Mouse (Mus musculus) limb, embryonic 10.5 days (tissue): Measurements from ENCODE around the gene Was. TPM values are rescaled to one million over a fixed set of nuclear protein-coding genes. Genes with fewer than 3 reads are reported as not detected.
"Not testable (repeated sequence)": the region's sequence is repeated elsewhere in the genome, so short reads cannot be mapped to it uniquely, and the experiment has no call there.

ENCODE experiments used
- DNase-seq: peaks from one replicate; pipeline ENCODE4 v3.0.0-alpha.2; 2017; ENCODE audit warnings: low spot score
- H3K27ac ChIP-seq: fragments of 300-500 bp; sonication (generic); 2 replicates; pipeline ENCODE4 v1.5.1; 2016; ENCODE audit warnings: mild to moderate bottlenecking
- H3K27me3 ChIP-seq: fragments of 300-500 bp; sonication (generic); 2 replicates; pipeline ENCODE4 v1.6.1; 2016; ENCODE audit warnings: low read depth, mild to moderate bottlenecking; ENCODE audit not compliant: poor library complexity, severe bottlenecking
- H3K36me3 ChIP-seq: fragments of 300-500 bp; sonication (generic); 2 replicates; pipeline ENCODE4 v1.6.1; 2016; ENCODE audit warnings: mild to moderate bottlenecking, moderate library complexity
- H3K4me1 ChIP-seq: fragments of 300-500 bp; sonication (generic); 2 replicates; pipeline ENCODE4 v1.6.1; 2016
- H3K4me3 ChIP-seq: fragments of 300-500 bp; sonication (generic); 2 replicates; pipeline ENCODE4 v1.5.1; 2016; ENCODE audit warnings: mild to moderate bottlenecking, moderate library complexity
- H3K9me3 ChIP-seq: fragments of 300-500 bp; sonication (generic); replicated peaks from 2 replicates; pipeline ENCODE4 v1.6.1; 2016; ENCODE audit warnings: mild to moderate bottlenecking
- WGBS: fragments of 180-500 bp; shearing (Covaris S2); methylation state at CpG from one replicate; pipeline ENCODE4 v1.1.7; 2016; 5-methylcytosine and 5-hydroxymethylcytosine counted together
- polyA plus RNA-seq: library from polyadenylated mRNA; unstranded; fragments of >200 nt; fragmentation: Nextera tagmentation; extraction: Ambion mirVana; gene quantifications from 2 replicates; pipeline ENCODE4 v1.2.1, GENCODE M21; 2016

The Was gene
- polyA plus RNA-seq, 1 experiment from 2014 or later = 0.18 TPM

DNA sequence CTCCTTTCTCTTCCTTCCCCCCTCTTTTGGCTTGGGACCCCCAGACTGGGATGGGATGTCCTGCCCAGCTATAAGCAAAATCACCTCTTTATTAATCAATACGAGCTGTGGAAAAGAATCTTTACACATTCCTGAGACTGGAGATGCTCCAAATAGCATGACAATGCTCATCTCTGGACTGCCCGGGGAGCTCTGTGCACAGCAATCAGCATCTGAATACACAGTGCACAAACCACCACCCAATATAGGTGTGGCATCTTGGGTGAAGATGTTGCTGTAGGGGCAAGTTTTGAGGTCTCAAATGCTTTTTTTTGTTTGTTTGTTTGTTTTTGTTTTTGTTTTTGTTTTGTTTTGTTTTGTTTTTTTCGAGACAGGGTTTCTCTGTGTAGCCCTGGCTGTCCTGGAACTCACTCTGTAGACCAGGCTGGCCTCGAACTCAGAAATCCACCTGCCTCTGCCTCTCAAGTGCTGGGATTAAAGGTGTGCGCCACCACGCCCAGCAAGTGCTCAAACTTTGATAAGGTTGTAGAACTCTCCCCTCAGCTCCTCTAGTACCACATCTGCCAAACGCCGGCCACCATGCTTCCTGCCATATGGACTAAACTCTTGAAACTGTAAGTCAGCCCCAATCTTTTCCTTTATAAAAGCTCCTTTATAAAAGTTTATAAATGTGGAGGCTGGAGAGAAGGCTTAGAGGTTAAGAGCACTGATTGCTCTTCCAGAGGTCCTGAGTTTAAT, 39.1 kb downstream of the Was start:
- H3K27me3 ChIP-seq, H3K27ac ChIP-seq, H3K9me3 ChIP-seq, DNase-seq, H3K36me3 ChIP-seq, H3K4me1 ChIP-seq, H3K4me3 ChIP-seq: not testable (repeated sequence)
- 82% methylated on average over 8 of the region's 8 CpGs for WGBS

DNA sequence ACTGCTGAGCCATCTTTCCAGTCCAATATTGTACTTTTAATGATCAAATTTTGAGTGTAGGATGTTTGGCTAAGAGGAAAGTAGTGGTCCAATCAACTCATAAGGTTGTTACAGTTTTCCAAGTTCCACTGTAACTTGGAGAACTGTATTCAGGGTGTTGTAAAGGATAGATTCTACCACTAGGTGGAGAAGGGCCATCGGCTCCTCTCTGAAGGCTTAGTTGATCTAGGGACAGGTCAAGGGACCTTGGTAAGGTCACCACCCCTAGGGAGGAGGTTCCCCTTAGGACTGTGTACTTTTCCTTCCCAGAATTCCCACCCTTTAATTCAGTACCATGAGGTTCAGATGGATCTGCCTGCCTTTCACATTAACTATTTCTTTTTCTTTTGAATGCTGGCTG, 57.3 kb downstream of the Was start:
- Histone ChIP-seq H3K9me3 (no peaks in the 10 kb centered on the region), H3K36me3 (no peaks in the 10 kb centered on the region), H3K27me3 (no peaks in the 10 kb centered on the region), H3K4me1 (no peaks in the 10 kb centered on the region), H3K4me3 (no peak overlapping the region), H3K27ac (no peak overlapping the region)
- DNase-seq = no peak
- 61% methylated on average over 1 of the region's 1 CpGs for WGBS

Other genes with a start within 250 kb of the Was start
- 41.4 and 47.5 TPM in 2 replicates for gene Otud5, start 249.1 kb downstream of the Was start, polyA plus RNA-seq
- gene Pim2, start 212.2 kb downstream of the Was start, polyA plus RNA-seq = 6.2 TPM in 2 replicates
- 23.3 and 24.0 TPM in 2 replicates for gene Slc35a2, start 206.5 kb downstream of the Was start, polyA plus RNA-seq
- gene Pqbp1, start 191.2 kb downstream of the Was start, polyA plus RNA-seq = 131 and 140 TPM in 2 replicates
- gene Timm17b, start 191.1 kb downstream of the Was start, polyA plus RNA-seq = 167 and 187 TPM in 2 replicates
- gene Gm10491, start 182.7 kb downstream of the Was start, polyA plus RNA-seq = not detected in 2 replicates
- not detected in 2 replicates for gene Gm10490, start 181.0 kb downstream of the Was start, polyA plus RNA-seq
- gene Pcsk1n, start 170.7 kb downstream of the Was start, polyA plus RNA-seq = 0.06 and 0.13 TPM in 2 replicates
- not detected in 2 replicates for gene Eras, start 161.9 kb downstream of the Was start, polyA plus RNA-seq
- 39.6 and 52.8 TPM in 2 replicates for gene Hdac6, start 142.6 kb downstream of the Was start, polyA plus RNA-seq
- 4.1 and 6.3 TPM in 2 replicates for gene Gata1, start 112.4 kb downstream of the Was start, polyA plus RNA-seq
- gene Glod5, start 72.0 kb downstream of the Was start, polyA plus RNA-seq = not detected in 2 replicates
- gene Suv39h1, start 15.7 kb downstream of the Was start, polyA plus RNA-seq = 106 and 111 TPM in 2 replicates
- 13.9 and 18.7 TPM in 2 replicates for gene Wdr13, start 42.4 kb upstream of the Was start, polyA plus RNA-seq
- 505 and 510 TPM in 2 replicates for gene Rbm3, start 55.4 kb upstream of the Was start, polyA plus RNA-seq
- gene Tbc1d25, start 85.7 kb upstream of the Was start, polyA plus RNA-seq = 12.5 and 12.7 TPM in 2 replicates
- 23.5 and 25.7 TPM in 2 replicates for gene Ebp, start 103.0 kb upstream of the Was start, polyA plus RNA-seq
- 8.9 and 12.5 TPM in 2 replicates for gene Porcn, start 116.0 kb upstream of the Was start, polyA plus RNA-seq
- 56.9 and 59.6 TPM in 2 replicates for gene Ftsj1, start 161.9 kb upstream of the Was start, polyA plus RNA-seq
- gene Slc38a5, start 180.6 kb upstream of the Was start, polyA plus RNA-seq = 3.5 and 4.3 TPM in 2 replicates
- gene Ssxb10, start 236.9 kb upstream of the Was start, polyA plus RNA-seq = not detected in 2 replicates